Mouse (Mus musculus) thymus, adult 2 months (tissue): ENCODE data around the gene Nup205. TPM values are rescaled to one million over a fixed set of nuclear protein-coding genes. Genes with fewer than 3 reads are reported as not detected.

Experiments used
- DNase-seq: peaks from one replicate; pipeline ENCODE4 v3.0.0; 2021
- H3K27ac ChIP-seq: fragments of 200-500 bp; 2 replicates; pipeline ENCODE4 v1.5.1; 2012; ENCODE audit warnings: low read length, control low read depth; ENCODE audit not compliant: control insufficient read depth, insufficient read depth
- H3K27me3 ChIP-seq: fragments of 200-500 bp; 2 replicates; pipeline ENCODE4 v1.6.1; 2012; ENCODE audit warnings: mild to moderate bottlenecking, low read length, moderate library complexity, mixed read lengths; ENCODE audit not compliant: control insufficient read depth, insufficient read depth
- H3K36me3 ChIP-seq: fragments of 200-500 bp; 2 replicates; pipeline ENCODE4 v1.6.1; 2012; ENCODE audit warnings: mild to moderate bottlenecking, low read length, moderate library complexity; ENCODE audit not compliant: control insufficient read depth, insufficient read depth
- H3K4me1 ChIP-seq: fragments of 200-500 bp; replicated peaks from 2 replicates; pipeline ENCODE4 v1.6.1; 2012; ENCODE audit warnings: low read length; ENCODE audit not compliant: control insufficient read depth, insufficient read depth
- H3K4me3 ChIP-seq: fragments of 200-500 bp; 2 replicates; pipeline ENCODE4 v1.5.1; 2012; ENCODE audit warnings: mild to moderate bottlenecking, low read length, control low read depth, moderate library complexity; ENCODE audit not compliant: control insufficient read depth, insufficient read depth
- CTCF ChIP-seq: fragments of 200-500 bp; IDR thresholded peaks from 2 replicates; pipeline ENCODE4 v1.5.1; 2012; ENCODE audit warnings: mild to moderate bottlenecking, control low read depth, low read length, moderate library complexity, borderline replicate concordance; ENCODE audit not compliant: control insufficient read depth, poor library complexity, insufficient read depth; ENCODE audit errors: extremely low read depth
- POLR2A ChIP-seq: fragments of 200-500 bp; IDR thresholded peaks from 2 replicates; pipeline ENCODE4 v1.6.1; 2012; ENCODE audit warnings: mild to moderate bottlenecking, low read length, control low read depth, moderate library complexity; ENCODE audit not compliant: control insufficient read depth, poor library complexity, insufficient read depth; ENCODE audit errors: extremely low read depth
- WGBS: fragments of 180-500 bp; shearing (Covaris S2); methylation state at CpG from one replicate; pipeline ENCODE4 v1.1.7; 2018; 5-methylcytosine and 5-hydroxymethylcytosine counted together
- polyA plus RNA-seq: library from polyadenylated mRNA; depleted of rRNA; stranded (reverse); fragments of >200 nt; gene quantifications from 2 replicates; pipeline ENCODE4 v1.2.3, GENCODE M21; 2012; rRNA removed

Gene Nup205
- polyA plus RNA-seq = 36.5 and 45.8 TPM in 2 replicates

DNA sequence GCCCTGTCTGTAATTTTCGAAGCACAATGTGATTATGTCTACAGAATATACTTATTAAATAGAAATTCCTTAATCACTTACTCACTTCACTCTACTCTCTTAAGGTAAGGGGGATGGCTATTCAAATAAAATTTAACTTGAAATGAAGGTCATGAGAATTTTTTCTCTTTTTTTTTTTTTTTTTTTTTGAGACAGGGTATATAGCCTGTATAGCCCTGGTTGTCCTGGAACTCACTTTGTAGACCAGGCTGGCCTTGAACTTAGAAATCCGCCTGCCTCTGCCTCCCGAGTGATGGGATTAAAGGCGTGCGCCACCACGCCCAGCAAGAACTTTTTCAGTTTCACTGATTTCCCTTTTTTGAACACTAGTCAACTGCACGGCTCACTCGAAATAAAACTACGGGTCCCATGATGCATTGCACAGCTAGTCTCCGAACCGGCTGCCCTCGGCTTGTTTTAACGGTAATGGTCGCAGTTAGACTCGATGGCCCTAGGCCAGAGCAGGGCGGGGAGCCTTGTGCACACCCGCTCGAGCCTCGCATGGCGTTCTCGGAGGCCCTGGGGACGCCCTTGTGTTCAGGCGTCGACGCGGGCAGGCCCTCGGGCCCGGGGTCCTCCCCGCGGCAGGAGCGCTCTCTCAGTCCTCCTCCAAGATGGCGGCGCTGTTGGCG is at the start of gene Nup205:
Gene Nup205, plus strand, starts transcription at position 443 of the 671 bp plus-strand sequence.
- H3K4me1 ChIP-seq = peaks cover 4% of the 10 kb centered on the region; the same call in 1 of the 2 replicates
- H3K36me3 ChIP-seq = no peaks in the 10 kb centered on the region
- peak within 1 kb of the TSS; percentile 63 for H3K27ac ChIP-seq
- 3% methylated on average over 34 of the region's 34 CpGs for WGBS
- TF ChIP-seq POLR2A = 0 out of 2 replicates have a peak, but pooled peaks have one; percentile 41
- TF ChIP-seq CTCF = peak; percentile 58; the same call in 1 of the 2 replicates
- DNase-seq = peak; percentile 87
- H3K4me3 ChIP-seq = peak within 1 kb of the TSS; percentile 70
- no peaks in the 10 kb centered on the region for H3K27me3 ChIP-seq

DNA sequence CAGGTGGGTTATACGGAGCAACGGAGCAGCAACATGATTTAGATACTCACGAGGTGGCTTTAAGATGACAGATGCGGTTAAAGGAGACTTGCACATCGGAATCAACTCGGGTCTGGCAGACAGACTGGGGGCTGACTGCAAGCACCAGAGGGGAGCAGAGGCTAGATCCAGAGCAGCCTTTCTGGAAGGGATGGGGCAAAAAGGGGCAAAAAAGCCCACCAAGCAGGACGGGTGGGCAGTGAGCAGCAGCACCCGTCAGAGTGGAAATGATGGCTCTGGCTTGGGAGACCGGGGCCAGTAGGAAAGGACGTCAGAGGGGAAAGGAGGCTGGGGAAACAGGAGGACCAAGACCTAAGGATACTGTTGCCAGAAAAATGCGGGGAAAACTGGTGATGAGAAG is 44.4 kb upstream of the Nup205 start:
- Histone ChIP-seq H3K27ac (0 out of 2 replicates have a peak overlapping the region, but pooled peaks have one; percentile 0), H3K36me3 (no peaks in the 10 kb centered on the region), H3K27me3 (no peaks in the 10 kb centered on the region), H3K4me1 (peaks cover 7% of the 10 kb centered on the region), H3K4me3 (peak overlapping the region; percentile 90)
- WGBS = 1% methylated on average over 11 of the region's 11 CpGs
- no peak for DNase-seq
- TF ChIP-seq POLR2A (no peak), CTCF (no peak)

DNA sequence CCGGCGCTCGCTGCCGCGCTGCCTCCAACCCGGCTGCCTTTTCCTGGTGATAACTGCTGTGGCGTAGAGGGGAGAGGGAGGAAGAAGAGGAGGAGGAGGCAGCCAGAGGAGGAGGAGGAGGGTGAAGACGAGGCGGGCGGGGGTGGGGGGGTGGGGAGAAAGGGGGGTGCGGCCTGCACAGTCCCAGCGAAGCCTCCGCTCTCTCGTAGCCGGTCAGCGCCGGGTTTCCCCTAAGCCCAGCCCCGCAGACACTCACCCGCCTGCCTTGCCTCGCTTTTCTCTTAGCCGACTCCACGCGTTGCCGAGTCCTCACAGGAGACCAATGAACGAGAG is 44.0 kb upstream of the Nup205 start:
- peak overlapping the region; percentile 90 for H3K4me3 ChIP-seq
- H3K27me3 ChIP-seq = no peaks in the 10 kb centered on the region
- H3K27ac ChIP-seq = peak overlapping the region; percentile 78
- WGBS = under 1% methylated on average over 21 of the region's 25 CpGs
- no peaks in the 10 kb centered on the region for H3K36me3 ChIP-seq
- H3K4me1 ChIP-seq = peaks cover 7% of the 10 kb centered on the region
- no peak for TF ChIP-seq CTCF
- DNase-seq = no peak

DNA sequence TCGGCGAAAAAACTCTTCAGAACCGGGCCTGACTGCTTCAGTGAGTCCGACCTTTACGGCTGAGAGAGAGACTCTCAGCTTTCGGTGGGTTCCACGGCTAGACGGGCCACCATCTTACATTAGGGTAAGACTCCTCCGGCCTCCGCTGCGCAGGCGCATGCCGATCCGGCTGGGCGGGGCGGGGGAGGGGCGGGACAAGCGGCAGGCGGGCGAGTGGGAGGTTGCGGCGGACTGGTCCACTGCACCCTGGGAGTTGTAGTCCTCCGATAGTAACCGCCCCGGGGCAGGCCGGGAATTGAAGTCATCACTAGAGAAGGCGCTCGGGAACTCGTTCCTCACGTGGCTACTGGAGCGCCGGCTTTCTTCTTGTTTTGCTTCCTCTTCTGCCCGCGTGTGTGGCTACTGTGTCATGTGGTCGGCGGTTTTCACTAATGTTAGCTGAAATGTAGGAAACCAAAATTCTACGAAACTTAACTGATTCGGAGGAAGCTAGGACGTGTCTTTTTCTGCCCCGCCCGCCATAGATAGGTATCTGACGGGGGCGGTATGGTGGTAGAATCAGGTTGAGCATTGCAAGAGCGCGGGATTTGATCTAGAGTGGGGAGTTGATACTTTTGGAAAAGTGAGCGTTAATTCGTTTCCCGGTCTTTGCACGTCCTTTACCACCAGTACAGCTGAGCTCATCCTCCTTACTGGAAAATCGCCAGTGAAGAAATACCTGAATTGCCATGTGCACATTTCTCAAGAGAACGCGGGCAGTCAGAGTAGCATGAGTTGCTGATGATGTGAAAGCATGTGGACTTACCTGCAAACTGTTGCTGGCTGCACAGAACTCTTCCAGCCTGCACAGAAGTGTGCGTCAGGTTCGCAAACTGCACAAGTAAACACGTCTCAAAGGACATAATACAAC is 43.4 kb upstream of the Nup205 start, which contains the start of gene Cnot4:
Gene Cnot4, minus strand, starts transcription at position 146 of the 910 bp plus-strand sequence.
- peak; percentile 99 for DNase-seq
- TF ChIP-seq POLR2A = peak; percentile 71
- no peak for TF ChIP-seq CTCF
- H3K27me3 ChIP-seq = no peaks in the 10 kb centered on the region
- H3K36me3 ChIP-seq = no peaks in the 10 kb centered on the region
- peak within 1 kb of the TSS; percentile 78 for H3K27ac ChIP-seq
- H3K4me1 ChIP-seq = peaks cover 7% of the 10 kb centered on the region
- WGBS = under 1% methylated on average over 55 of the region's 55 CpGs
- H3K4me3 ChIP-seq = peak within 1 kb of the TSS; percentile 90

DNA sequence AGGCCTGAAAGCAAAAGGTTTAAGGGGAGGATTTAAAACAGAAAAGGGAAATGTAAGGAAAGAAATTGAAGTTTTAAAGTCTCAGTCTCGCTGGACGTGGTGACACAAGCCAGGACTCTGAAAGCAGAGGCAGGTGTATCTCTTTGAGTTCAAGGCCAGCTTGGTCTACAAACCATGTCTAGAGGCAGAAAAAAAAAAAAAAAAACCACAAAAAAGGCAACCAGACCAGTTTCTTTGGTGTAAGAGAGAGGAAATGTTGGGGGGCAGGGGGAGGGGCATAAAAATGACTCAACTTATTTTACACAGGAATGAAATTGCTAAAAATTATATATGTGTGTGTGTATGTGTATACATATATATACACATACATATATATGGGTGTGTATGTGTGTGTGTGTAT is 42.4 kb upstream of the Nup205 start:
- 10% methylated on average over 2 of the region's 2 CpGs for WGBS
- H3K4me3 ChIP-seq = no peak overlapping the region

DNA sequence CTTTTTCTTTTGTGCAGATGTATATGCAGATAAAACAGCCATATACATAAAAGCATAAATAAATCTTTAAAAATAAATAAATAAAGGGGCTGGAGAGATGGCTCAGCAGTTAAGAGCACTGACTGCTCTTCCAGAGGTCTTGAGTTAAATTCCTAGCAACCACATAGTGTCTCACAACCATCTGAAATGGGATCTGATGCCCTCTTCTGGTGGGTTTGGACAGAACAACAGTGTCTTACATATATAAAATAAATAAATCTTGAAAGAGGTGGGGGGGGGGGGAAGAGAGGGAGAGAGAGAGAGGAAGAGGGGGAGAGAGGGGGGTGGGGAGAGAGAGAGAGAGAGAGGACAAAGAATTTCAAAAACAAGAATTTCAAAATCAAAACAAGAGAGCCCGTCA is 36.9 kb upstream of the Nup205 start:
- no peak overlapping the region for H3K27ac ChIP-seq
- H3K36me3 ChIP-seq = no peaks in the 10 kb centered on the region
- no peak for DNase-seq
- 100% methylated on average over 1 of the region's 1 CpGs for WGBS
- no peak overlapping the region for H3K4me3 ChIP-seq
- H3K27me3 ChIP-seq = no peaks in the 10 kb centered on the region
- TF ChIP-seq POLR2A (no peak), CTCF (no peak)
- H3K4me1 ChIP-seq = no peaks in the 10 kb centered on the region

More for the DNA sequence above, 42.4 kb upstream of the Nup205 start:
- no peak for TF ChIP-seq POLR2A
- TF ChIP-seq CTCF = no peak
- Histone ChIP-seq H3K4me1 (peaks cover 7% of the 10 kb centered on the region), H3K27ac (no peak overlapping the region), H3K27me3 (no peaks in the 10 kb centered on the region), H3K36me3 (no peaks in the 10 kb centered on the region)
- no peak for DNase-seq
